Mouse (Mus musculus): ENCODE measurements at regions not wholly inside any gene's neighbourhood (a gene's known extent, or its start where the extent isn't known, plus 50 kb on each side); places are given as distances from the start of the nearest gene placed in this dataset.

GRCm38 (mm10) chr1:41887556-41887955 lies 808.0 kb upstream of the Pou3f3 start:
- H3K27ac ChIP-seq (replicated peaks): no peak overlapping the region
- no peak overlapping the region for H3K9ac ChIP-seq
- no peaks in the 10 kb centered on the region for H3K36me3 ChIP-seq (replicated peaks)
- H3K4me2 ChIP-seq: no peak overlapping the region
- H3K4me3 ChIP-seq (replicated peaks): no peak overlapping the region
- ATAC-seq (ENCODE audit: insufficient read depth): no peak
- H3K9me3 ChIP-seq (replicated peaks): no peaks in the 10 kb centered on the region
- no peaks in the 10 kb centered on the region for H3K4me1 ChIP-seq (replicated peaks)
- 69% methylated on average over 8 of the region's 8 CpGs for WGBS (ENCODE audit: insufficient replicate concordance)
- no peaks in the 10 kb centered on the region for H3K27me3 ChIP-seq

- Histone ChIP-seq H3K4me1 (replicated peaks) (no peaks in the 10 kb centered on the region), H3K27ac (replicated peaks) (no peak overlapping the region), H3K27me3 (no peaks in the 10 kb centered on the region), H3K4me2 (no peak overlapping the region), H3K9me3 (replicated peaks) (no peaks in the 10 kb centered on the region), H3K36me3 (replicated peaks) (no peaks in the 10 kb centered on the region), H3K4me3 (replicated peaks) (no peak overlapping the region), H3K9ac (no peak overlapping the region)
- no peak for ATAC-seq (ENCODE audit: insufficient read depth)
- 35% methylated on average over 2 of the region's 2 CpGs for WGBS (ENCODE audit: insufficient replicate concordance)
Measured at GRCm38 (mm10) chr1:41888213-41888612, 807.4 kb upstream of the Pou3f3 start.

- no peak overlapping the region for H3K9ac ChIP-seq
- no peaks in the 10 kb centered on the region for H3K9me3 ChIP-seq (replicated peaks)
- H3K4me3 ChIP-seq (replicated peaks): no peak overlapping the region
- ATAC-seq (ENCODE audit: insufficient read depth): no peak
- no peak overlapping the region for H3K27ac ChIP-seq (replicated peaks)
- no peaks in the 10 kb centered on the region for H3K27me3 ChIP-seq
- no peaks in the 10 kb centered on the region for H3K36me3 ChIP-seq (replicated peaks)
- H3K4me1 ChIP-seq (replicated peaks): no peaks in the 10 kb centered on the region
- 49% methylated on average over 5 of the region's 5 CpGs for WGBS (ENCODE audit: insufficient replicate concordance)
- H3K4me2 ChIP-seq: no peak overlapping the region
Measured at GRCm38 (mm10) chr1:41888966-41889365, 806.6 kb upstream of the Pou3f3 start.

- Histone ChIP-seq H3K9ac (no peak overlapping the region), H3K27ac (replicated peaks) (no peak overlapping the region), H3K27me3 (no peaks in the 10 kb centered on the region), H3K4me3 (replicated peaks) (no peak overlapping the region), H3K36me3 (replicated peaks) (no peaks in the 10 kb centered on the region), H3K4me2 (no peak overlapping the region), H3K9me3 (replicated peaks) (no peaks in the 10 kb centered on the region), H3K4me1 (replicated peaks) (no peaks in the 10 kb centered on the region)
- WGBS (ENCODE audit: insufficient replicate concordance): 62% methylated on average over 6 of the region's 6 CpGs
- no peak for ATAC-seq (ENCODE audit: insufficient read depth)
Measured at GRCm38 (mm10) chr1:41889940-41890339, 805.6 kb upstream of the Pou3f3 start.

GRCm38 (mm10) chr1:41890714-41891689 lies 804.6 kb upstream of the Pou3f3 start:
- H3K4me1 ChIP-seq (replicated peaks): no peaks in the 10 kb centered on the region
- no peaks in the 10 kb centered on the region for H3K27me3 ChIP-seq
- no peak overlapping the region for H3K9ac ChIP-seq
- no peak overlapping the region for H3K27ac ChIP-seq (replicated peaks)
- 72% methylated on average over 20 of the region's 20 CpGs for WGBS (ENCODE audit: insufficient replicate concordance)
- H3K36me3 ChIP-seq (replicated peaks): no peaks in the 10 kb centered on the region
- no peaks in the 10 kb centered on the region for H3K9me3 ChIP-seq (replicated peaks)
- no peak overlapping the region for H3K4me2 ChIP-seq
- ATAC-seq (ENCODE audit: insufficient read depth): no peak
- H3K4me3 ChIP-seq (replicated peaks): no peak overlapping the region

- no peaks in the 10 kb centered on the region for H3K36me3 ChIP-seq (replicated peaks)
- H3K4me2 ChIP-seq: no peak overlapping the region
- H3K4me1 ChIP-seq (replicated peaks): no peaks in the 10 kb centered on the region
- no peak for ATAC-seq (ENCODE audit: insufficient read depth)
- H3K27me3 ChIP-seq: no peaks in the 10 kb centered on the region
- H3K9ac ChIP-seq: no peak overlapping the region
- 81% methylated on average over 11 of the region's 11 CpGs for WGBS (ENCODE audit: insufficient replicate concordance)
- H3K4me3 ChIP-seq (replicated peaks): no peak overlapping the region
- H3K9me3 ChIP-seq (replicated peaks): no peaks in the 10 kb centered on the region
- no peak overlapping the region for H3K27ac ChIP-seq (replicated peaks)
Measured at GRCm38 (mm10) chr1:41891730-41892129, 803.8 kb upstream of the Pou3f3 start.

- no peak overlapping the region for H3K4me2 ChIP-seq
- no peaks in the 10 kb centered on the region for H3K27me3 ChIP-seq
- H3K4me3 ChIP-seq (replicated peaks): no peak overlapping the region
- no peak overlapping the region for H3K9ac ChIP-seq
- ATAC-seq (ENCODE audit: insufficient read depth): no peak
- H3K27ac ChIP-seq (replicated peaks): no peak overlapping the region
- H3K4me1 ChIP-seq (replicated peaks): no peaks in the 10 kb centered on the region
- H3K36me3 ChIP-seq (replicated peaks): no peaks in the 10 kb centered on the region
- H3K9me3 ChIP-seq (replicated peaks): no peaks in the 10 kb centered on the region
- 61% methylated on average over 2 of the region's 2 CpGs for WGBS (ENCODE audit: insufficient replicate concordance)
Measured at GRCm38 (mm10) chr1:41892376-41892775, 803.2 kb upstream of the Pou3f3 start.

- H3K9me3 ChIP-seq (replicated peaks): no peaks in the 10 kb centered on the region
- no peak for ATAC-seq (ENCODE audit: insufficient read depth)
- no peak overlapping the region for H3K27ac ChIP-seq (replicated peaks)
- H3K27me3 ChIP-seq: no peaks in the 10 kb centered on the region
- no peaks in the 10 kb centered on the region for H3K4me1 ChIP-seq (replicated peaks)
- H3K4me3 ChIP-seq (replicated peaks): no peak overlapping the region
- H3K36me3 ChIP-seq (replicated peaks): no peaks in the 10 kb centered on the region
- WGBS (ENCODE audit: insufficient replicate concordance): 66% methylated on average over 4 of the region's 4 CpGs
- no peak overlapping the region for H3K9ac ChIP-seq
- no peak overlapping the region for H3K4me2 ChIP-seq
Measured at GRCm38 (mm10) chr1:41897768-41898330, 797.7 kb upstream of the Pou3f3 start.

GRCm38 (mm10) chr1:41900370-41900769 lies 795.2 kb upstream of the Pou3f3 start:
- H3K36me3 ChIP-seq (replicated peaks): no peaks in the 10 kb centered on the region
- no peak overlapping the region for H3K4me2 ChIP-seq
- no peak overlapping the region for H3K4me3 ChIP-seq (replicated peaks)
- H3K27ac ChIP-seq (replicated peaks): no peak overlapping the region
- 62% methylated on average over 6 of the region's 6 CpGs for WGBS (ENCODE audit: insufficient replicate concordance)
- no peak overlapping the region for H3K9ac ChIP-seq
- ATAC-seq (ENCODE audit: insufficient read depth): no peak
- H3K9me3 ChIP-seq (replicated peaks): no peaks in the 10 kb centered on the region
- no peaks in the 10 kb centered on the region for H3K4me1 ChIP-seq (replicated peaks)
- no peaks in the 10 kb centered on the region for H3K27me3 ChIP-seq

GRCm38 (mm10) chr1:41905971-41906370 lies 789.6 kb upstream of the Pou3f3 start:
- WGBS (ENCODE audit: insufficient replicate concordance): 64% methylated on average over 5 of the region's 5 CpGs
- H3K9ac ChIP-seq: no peak overlapping the region
- H3K36me3 ChIP-seq (replicated peaks): no peaks in the 10 kb centered on the region
- H3K4me1 ChIP-seq (replicated peaks): no peaks in the 10 kb centered on the region
- H3K4me2 ChIP-seq: no peak overlapping the region
- no peak for ATAC-seq (ENCODE audit: insufficient read depth)
- H3K27me3 ChIP-seq: no peaks in the 10 kb centered on the region
- H3K27ac ChIP-seq (replicated peaks): no peak overlapping the region
- H3K4me3 ChIP-seq (replicated peaks): no peak overlapping the region
- H3K9me3 ChIP-seq (replicated peaks): no peaks in the 10 kb centered on the region

GRCm38 (mm10) chr1:41908001-41908807 lies 787.4 kb upstream of the Pou3f3 start:
- 69% methylated on average over 8 of the region's 8 CpGs for WGBS (ENCODE audit: insufficient replicate concordance)

More at GRCm38 (mm10) chr1:41908001-41908807, 787.4 kb upstream of the Pou3f3 start:
- H3K27ac ChIP-seq (replicated peaks): no peak overlapping the region
- no peaks in the 10 kb centered on the region for H3K4me1 ChIP-seq (replicated peaks)
- H3K9me3 ChIP-seq (replicated peaks): no peaks in the 10 kb centered on the region
- no peak for ATAC-seq (ENCODE audit: insufficient read depth)
- H3K4me3 ChIP-seq (replicated peaks): no peak overlapping the region
- H3K4me2 ChIP-seq: no peak overlapping the region
- no peaks in the 10 kb centered on the region for H3K27me3 ChIP-seq
- no peak overlapping the region for H3K9ac ChIP-seq
- H3K36me3 ChIP-seq (replicated peaks): no peaks in the 10 kb centered on the region
